Mouse (Mus musculus): Measurements from ENCODE around the gene Gm11596.
"Not testable (repeated sequence)": the region's sequence is repeated elsewhere in the genome, so short reads cannot be mapped to it uniquely, and the experiment has no call there.

Gene Gm11596

DNA sequence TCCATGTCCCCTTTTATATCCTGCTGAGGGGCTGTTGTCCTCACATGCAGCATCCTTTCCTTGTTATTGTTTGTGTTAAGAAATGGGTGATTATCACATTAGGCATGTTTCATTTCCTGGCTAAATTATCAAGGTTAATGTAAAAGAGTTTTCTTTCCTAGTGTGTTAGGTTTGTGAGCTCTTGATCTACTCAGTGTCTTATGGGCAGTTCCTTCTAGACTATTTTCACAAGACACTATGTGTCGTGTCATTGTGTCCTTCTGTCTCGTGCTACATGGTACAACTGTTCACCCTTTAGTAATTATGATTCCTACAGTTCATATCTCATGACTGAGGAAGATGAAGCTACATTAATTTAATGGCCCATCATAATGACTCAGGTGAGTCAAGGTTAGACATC lies at the start of gene Gm11596:
TSS of gene Gm11596 (minus strand) at position 101 of the 400 bp plus-strand sequence.
- DNase-seq (ENCODE audit: low read depth, low spot score), result no peak

DNA sequence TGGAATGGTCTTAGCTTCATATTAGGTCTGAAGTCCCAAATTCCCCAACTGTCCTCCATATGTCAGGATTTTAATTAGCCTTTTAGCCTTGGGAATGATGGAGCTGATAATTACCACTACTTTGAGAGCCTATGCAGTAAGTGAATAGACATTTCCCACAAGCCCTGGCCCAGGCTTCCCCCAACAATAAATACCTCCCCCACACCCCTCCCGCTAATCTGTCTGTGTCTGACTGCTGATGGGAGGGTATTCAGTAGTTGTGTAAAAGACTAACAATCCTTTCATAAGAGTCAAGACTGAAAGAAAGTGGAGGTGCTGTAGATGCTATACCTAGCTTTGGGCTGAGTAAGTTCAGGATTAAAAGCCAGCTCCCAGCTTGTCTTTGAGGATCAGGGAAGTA lies 48.9 kb upstream of the Gm11596 start:
- DNase-seq (ENCODE audit: low read depth, low spot score), result no peak

DNA sequence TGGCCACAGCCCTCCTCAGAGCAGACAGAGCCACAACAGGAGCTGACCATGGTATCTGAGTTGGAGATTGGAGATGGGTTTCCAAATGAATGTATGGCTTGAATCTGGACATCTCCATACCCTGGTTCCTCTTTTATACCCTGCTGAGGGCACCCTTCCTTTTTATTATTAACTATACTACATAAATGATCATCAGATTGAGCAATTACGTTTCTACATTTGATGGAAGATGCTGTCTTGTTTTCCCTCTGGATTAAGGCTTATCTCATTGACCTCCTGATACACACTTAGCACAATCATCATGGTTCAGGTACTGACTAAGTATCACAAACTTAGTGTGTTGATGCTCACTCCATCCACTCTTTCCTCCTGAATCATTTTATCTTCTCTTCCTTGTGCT lies 44.7 kb upstream of the Gm11596 start, which contains the start of gene 2300003K06Rik:
TSS of gene 2300003K06Rik (minus strand) at position 101 of the 400 bp plus-strand sequence.
- DNase-seq (ENCODE audit: low read depth, low spot score), result no peak

DNA sequence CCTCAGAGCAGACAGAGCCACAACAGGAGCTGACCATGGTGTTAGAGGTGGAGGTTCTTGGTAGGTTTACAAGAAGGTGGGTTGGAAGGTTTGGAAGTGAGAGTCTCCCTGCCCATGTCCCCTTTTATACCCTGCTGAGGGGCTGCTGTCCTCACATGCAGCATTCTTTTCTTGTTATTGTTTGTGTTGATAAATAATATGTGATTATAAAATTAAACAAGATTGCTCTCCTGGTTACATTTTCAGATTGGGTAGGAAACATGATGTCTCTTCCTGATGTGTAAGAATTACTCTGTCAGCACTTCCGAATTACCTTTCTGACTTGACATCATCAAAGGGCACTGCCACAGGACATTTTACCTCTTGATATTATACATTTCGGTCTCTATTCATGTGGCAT lies 22.3 kb upstream of the Gm11596 start, which contains the start of gene Gm11564:
TSS of gene Gm11564 (minus strand) at position 101 of the 400 bp plus-strand sequence.
- DNase-seq (ENCODE audit: low read depth, low spot score), result not testable (repeated sequence)

DNA sequence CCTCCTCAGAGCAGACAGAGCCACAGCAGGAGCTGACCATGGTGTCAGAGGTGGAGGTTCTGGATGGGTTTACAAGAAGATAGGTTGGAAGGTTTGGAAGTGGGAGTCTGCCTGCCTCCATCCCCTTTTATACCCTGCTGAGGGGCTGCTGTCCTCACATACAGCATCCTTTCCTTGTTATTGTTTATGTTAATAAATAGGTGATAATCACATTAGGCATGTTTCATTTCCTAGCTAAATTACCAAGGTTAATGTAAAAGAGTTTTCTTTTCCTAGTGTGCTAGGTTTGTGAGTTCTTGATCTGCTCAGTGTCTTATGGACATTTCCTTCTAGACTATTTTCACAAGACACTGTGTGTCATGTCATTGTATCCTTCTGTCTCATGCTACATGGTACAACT lies 16.5 kb upstream of the Gm11596 start, which contains the start of gene Krtap4-13:
TSS of gene Krtap4-13 (minus strand) at position 101 of the 400 bp plus-strand sequence.
- not testable (repeated sequence) for DNase-seq (ENCODE audit: low read depth, low spot score)

DNA sequence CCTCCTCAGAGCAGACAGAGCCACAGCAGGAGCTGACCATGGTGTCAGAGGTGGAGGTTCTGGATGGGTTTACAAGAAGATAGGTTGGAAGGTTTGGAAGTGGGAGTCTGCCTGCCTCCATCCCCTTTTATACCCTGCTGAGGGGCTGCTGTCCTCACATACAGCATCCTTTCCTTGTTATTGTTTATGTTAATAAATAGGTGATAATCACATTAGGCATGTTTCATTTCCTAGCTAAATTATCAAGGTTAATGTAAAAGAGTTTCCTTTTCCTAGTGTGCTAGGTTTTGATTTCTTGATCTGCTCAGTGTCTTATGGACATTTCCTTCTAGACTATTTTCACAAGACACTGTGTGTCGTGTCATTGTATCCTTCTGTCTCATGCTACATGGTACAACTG lies 11.1 kb upstream of the Gm11596 start, which contains the start of gene Gm11554:
TSS of gene Gm11554 (minus strand) at position 101 of the 400 bp plus-strand sequence.
- DNase-seq (ENCODE audit: low read depth, low spot score), result not testable (repeated sequence)

DNA sequence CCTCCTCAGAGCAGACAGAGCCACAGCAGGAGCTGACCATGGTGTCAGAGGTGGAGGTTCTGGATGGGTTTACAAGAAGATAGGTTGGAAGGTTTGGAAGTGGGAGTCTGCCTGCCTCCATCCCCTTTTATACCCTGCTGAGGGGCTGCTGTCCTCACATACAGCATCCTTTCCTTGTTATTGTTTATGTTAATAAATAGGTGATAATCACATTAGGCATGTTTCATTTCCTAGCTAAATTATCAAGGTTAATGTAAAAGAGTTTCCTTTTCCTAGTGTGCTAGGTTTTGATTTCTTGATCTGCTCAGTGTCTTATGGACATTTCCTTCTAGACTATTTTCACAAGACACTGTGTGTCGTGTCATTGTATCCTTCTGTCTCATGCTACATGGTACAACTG lies 5.6 kb upstream of the Gm11596 start, which contains the start of gene Gm11569:
TSS of gene Gm11569 (minus strand) at position 101 of the 400 bp plus-strand sequence.
- not testable (repeated sequence) for DNase-seq (ENCODE audit: low read depth, low spot score)

DNA sequence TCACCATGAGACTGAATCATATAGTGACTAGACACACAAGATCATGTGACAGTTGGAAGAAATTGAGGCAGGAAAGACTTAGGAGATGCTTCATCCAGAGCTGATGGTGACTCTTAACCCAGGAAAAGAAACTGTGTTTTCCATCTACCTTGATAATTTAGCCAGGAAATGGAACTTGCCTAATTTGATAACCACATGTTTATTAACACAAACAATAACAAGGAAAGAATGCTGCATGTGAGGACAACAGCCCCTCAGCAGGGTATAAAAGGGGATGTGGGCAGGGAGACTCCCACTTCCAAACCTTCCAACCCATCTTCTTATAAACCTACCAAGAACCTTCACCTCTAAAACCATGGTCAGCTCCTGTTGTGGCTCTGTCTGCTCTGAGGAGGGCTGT lies 8.4 kb downstream of the Gm11596 start, which contains the start of gene Krtap4-9:
TSS of gene Krtap4-9 (plus strand) at position 301 of the 400 bp plus-strand sequence.
- DNase-seq (ENCODE audit: low read depth, low spot score), result not testable (repeated sequence)

DNA sequence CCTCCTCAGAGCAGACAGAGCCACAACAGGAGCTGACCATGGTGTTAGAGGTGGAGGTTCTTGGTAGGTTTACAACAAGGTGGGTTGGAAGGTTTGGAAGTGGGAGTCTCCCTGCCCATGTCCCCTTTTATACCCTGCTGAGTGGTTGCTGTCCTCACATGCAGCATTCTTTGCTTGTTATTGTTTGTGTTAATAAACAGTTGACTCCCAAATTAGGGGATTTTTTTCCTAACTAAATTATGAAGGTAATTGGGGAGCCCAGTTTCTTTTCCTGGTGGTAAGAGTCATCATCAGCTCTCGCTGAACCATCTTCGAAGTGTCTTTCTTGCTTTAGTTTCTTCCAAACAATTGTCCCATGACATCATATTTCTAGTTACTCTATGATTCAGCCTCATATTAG lies 12.7 kb downstream of the Gm11596 start, which contains the start of gene Krtap4-8:
TSS of gene Krtap4-8 (minus strand) at position 101 of the 400 bp plus-strand sequence.
- no peak for DNase-seq (ENCODE audit: low read depth, low spot score)

DNA sequence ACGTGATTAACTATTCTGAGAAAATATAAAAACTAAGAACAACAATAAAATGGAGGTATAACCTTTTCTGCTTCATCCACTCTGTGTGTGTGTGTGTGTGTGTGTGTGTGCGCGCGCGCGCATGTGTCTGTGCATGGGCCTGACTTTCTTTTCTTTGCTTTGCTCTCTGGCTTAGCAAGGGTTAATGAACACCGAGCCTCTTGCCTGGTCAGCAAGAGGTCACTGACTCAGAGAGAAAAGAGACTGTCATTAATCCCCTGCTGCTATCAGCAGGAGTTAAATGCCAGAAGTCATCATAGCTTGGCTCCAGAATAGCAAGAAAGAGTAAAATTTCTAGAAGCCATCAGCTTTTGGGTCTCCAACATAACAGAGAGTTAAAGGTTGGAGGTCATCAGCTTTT lies 14.9 kb downstream of the Gm11596 start:
- peak; percentile 47 for DNase-seq (ENCODE audit: low read depth, low spot score)

DNA sequence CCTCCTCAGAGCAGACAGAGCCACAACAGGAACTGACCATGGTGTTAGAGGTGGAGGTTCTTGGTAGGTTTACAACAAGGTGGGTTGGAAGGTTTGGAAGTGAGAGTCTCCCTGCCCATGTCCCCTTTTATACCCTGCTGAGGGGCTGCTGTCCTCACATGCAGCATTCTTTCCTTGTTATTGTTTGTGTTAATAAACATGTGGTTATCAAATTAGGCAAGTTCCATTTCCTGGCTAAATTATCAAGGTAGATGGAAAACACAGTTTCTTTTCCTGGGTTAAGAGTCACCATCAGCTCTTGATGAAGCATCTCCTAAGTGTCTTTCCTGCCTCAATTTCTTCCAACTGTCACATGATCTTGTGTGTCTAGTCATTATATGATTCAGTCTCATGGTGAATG lies 20.5 kb downstream of the Gm11596 start, which contains the start of gene Gm11595:
TSS of gene Gm11595 (minus strand) at position 101 of the 400 bp plus-strand sequence.
- not testable (repeated sequence) for DNase-seq (ENCODE audit: low read depth, low spot score)

DNA sequence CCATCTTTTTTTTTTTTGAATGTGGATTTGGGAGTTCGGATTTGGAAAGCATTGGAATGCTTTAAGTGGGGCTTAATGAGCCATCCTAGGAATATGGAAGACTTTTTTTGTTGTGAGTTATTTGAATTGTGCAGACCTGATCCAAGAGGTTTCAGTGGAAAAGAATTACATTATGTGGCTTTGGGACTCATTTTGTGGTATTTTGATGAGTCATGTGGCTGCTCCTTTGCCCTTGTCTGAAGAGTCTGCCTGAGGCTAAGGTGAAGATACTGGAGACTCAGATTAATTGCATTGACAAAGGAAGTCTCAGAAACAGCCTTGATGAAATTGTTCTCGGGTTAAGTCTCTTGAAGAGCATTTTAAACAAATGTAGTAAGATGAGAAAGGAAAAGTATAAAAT lies 24.9 kb downstream of the Gm11596 start:
- DNase-seq (ENCODE audit: low read depth, low spot score), result no peak

DNA sequence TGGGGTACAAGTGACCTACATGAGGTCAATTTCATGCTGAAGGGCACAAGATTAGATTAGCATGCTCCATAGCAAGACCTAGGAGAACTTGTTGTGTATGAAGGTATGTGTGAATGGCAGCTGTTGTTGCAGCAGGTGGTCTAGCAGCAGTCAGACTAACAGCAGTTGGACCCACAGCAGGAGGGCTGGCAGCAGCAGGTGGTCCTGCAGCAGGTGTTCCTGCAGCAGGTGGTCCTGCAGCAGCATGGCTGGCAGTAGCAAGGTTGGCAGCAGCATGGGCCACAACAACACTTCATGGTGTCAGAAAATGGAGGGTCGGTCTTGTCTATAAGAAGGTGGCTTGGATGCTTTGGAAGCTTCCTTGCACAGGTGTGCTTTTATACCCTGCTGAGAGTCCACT lies 34.4 kb downstream of the Gm11596 start:
- DNase-seq (ENCODE audit: low read depth, low spot score), result no peak

DNA sequence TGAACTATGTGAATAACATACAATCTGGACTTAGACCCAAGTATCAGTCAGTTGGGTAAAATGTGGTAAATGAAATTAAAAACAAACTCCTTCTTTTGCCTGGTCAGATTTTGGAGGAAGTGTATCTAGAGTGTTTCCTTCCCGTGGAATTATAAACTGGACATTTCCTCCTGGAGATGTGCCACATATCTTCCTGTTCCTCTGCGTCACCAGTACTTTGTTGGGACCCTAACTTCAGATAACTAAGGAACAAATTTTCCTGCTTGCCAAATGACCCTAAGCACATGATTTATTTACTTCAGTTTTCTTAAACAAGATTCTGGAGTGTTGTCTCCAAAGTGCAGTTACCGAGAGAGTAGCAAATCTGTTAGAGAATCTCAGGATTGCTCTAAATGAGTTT lies 49.3 kb downstream of the Gm11596 start:
- no peak for DNase-seq (ENCODE audit: low read depth, low spot score)

Measured in mesoderm, embryonic 11.5 days (tissue).